Mouse (Mus musculus) small intestine, adult 2 months (tissue): Measurements from ENCODE around the gene Zfp329. TPM values are rescaled to one million over a fixed set of nuclear protein-coding genes. Genes with fewer than 3 reads are reported as not detected.
"Not testable (repeated sequence)": the region's sequence is repeated elsewhere in the genome, so short reads cannot be mapped to it uniquely, and the experiment has no call there.

Experiments used
- H3K27ac ChIP-seq: fragments of 200-500 bp; 2 replicates; pipeline ENCODE4 v1.5.1; 2012; ENCODE audit warnings: low read depth, low read length, control low read depth, inconsistent platforms; ENCODE audit not compliant: insufficient read depth
- H3K27me3 ChIP-seq: fragments of 200-500 bp; 2 replicates; pipeline ENCODE4 v1.6.1; 2012; ENCODE audit warnings: mild to moderate bottlenecking, moderate library complexity, low read length, inconsistent platforms; ENCODE audit not compliant: control insufficient read depth, insufficient read depth
- H3K36me3 ChIP-seq: fragments of 200-500 bp; 2 replicates; pipeline ENCODE4 v1.6.1; 2012; ENCODE audit warnings: mild to moderate bottlenecking, low read length, control low read depth, inconsistent platforms; ENCODE audit not compliant: control insufficient read depth, insufficient read depth
- H3K4me1 ChIP-seq: fragments of 200-500 bp; 2 replicates; pipeline ENCODE4 v1.6.1; 2012; ENCODE audit warnings: low read length, inconsistent platforms, mixed read lengths; ENCODE audit not compliant: control insufficient read depth, insufficient read depth, insufficient read length
- H3K4me3 ChIP-seq: fragments of 200-500 bp; 2 replicates; pipeline ENCODE4 v1.5.1; 2012; ENCODE audit warnings: low read depth, mild to moderate bottlenecking, control low read depth, inconsistent platforms, low read length, moderate library complexity
- CTCF ChIP-seq: fragments of 200-500 bp; IDR thresholded peaks from 2 replicates; pipeline ENCODE4 v1.5.1; 2012; ENCODE audit warnings: low read depth, mild to moderate bottlenecking, control low read depth, inconsistent platforms, low read length, moderate library complexity, mixed read lengths; ENCODE audit not compliant: insufficient replicate concordance, insufficient read length; ENCODE audit errors: extremely low read depth
- POLR2A ChIP-seq: fragments of 200-500 bp; IDR thresholded peaks from 2 replicates; pipeline ENCODE4 v1.6.1; 2012; ENCODE audit warnings: low read depth, mild to moderate bottlenecking, control low read depth, inconsistent platforms, low read length, moderate library complexity
- WGBS: fragments of 180-500 bp; shearing (Covaris S2); methylation state at CpG from one replicate; pipeline ENCODE4 v1.1.7; 2018; 5-methylcytosine and 5-hydroxymethylcytosine counted together
- polyA plus RNA-seq: library from polyadenylated mRNA; depleted of rRNA; stranded (reverse); fragments of >200 nt; gene quantifications from 2 replicates; pipeline ENCODE4 v1.2.3, GENCODE M21; 2012

The Zfp329 gene
- polyA plus RNA-seq, 1 experiment, result 0.22 TPM

- Histone ChIP-seq H3K4me1 (peaks cover 6% of the 10 kb centered on the region; the same call in 1 of the 2 replicates), H3K27ac (no peak within 1 kb of the TSS), H3K36me3 (0 out of 2 replicates have a peak, but pooled peaks cover 4% of the 10 kb centered on the region), H3K4me3 (peak within 1 kb of the TSS; percentile 66), H3K27me3 (no peaks in the 10 kb centered on the region)
- 5% methylated on average over 31 of the region's 31 CpGs for WGBS
- TF ChIP-seq POLR2A (no peak), CTCF (no peak)
These were observed 15.6 kb downstream of the Zfp329 start, which contains the start of gene Zscan18 for GRCm38 (mm10) chr7:12802866-12803726. TSS of gene Zscan18 (minus strand) at chr7:12803635.

- WGBS, result 90% methylated on average over 1 of the region's 1 CpGs
- TF ChIP-seq POLR2A (no peak), CTCF (no peak)
- no peaks in the 10 kb centered on the region for H3K27me3 ChIP-seq
- H3K4me3 ChIP-seq, result no peak overlapping the region
- H3K27ac ChIP-seq, result no peak overlapping the region
- peaks cover 6% of the 10 kb centered on the region; the same call in 1 of the 2 replicates for H3K4me1 ChIP-seq
- H3K36me3 ChIP-seq, result no peaks in the 10 kb centered on the region
These were observed 19.1 kb downstream of the Zfp329 start for GRCm38 (mm10) chr7:12799554-12799953.

- WGBS, result 72% methylated on average over 2 of the region's 2 CpGs
- Histone ChIP-seq H3K27ac (no peak overlapping the region), H3K36me3 (no peaks in the 10 kb centered on the region), H3K4me1 (peaks cover 2% of the 10 kb centered on the region; the same call in 1 of the 2 replicates), H3K27me3 (no peaks in the 10 kb centered on the region), H3K4me3 (no peak overlapping the region)
- TF ChIP-seq CTCF (no peak), POLR2A (no peak)
These were observed 20.7 kb downstream of the Zfp329 start for GRCm38 (mm10) chr7:12797971-12798370.

- H3K4me1 ChIP-seq, H3K4me3 ChIP-seq, H3K36me3 ChIP-seq, H3K27ac ChIP-seq, H3K27me3 ChIP-seq: not testable (repeated sequence)
- 81% methylated on average over 11 of the region's 11 CpGs for WGBS
These were observed 26.0 kb downstream of the Zfp329 start for GRCm38 (mm10) chr7:12792624-12793023.

GRCm38 (mm10) chr7:12788025-12788424, 30.6 kb downstream of the Zfp329 start:
- no peak overlapping the region for H3K4me3 ChIP-seq
- H3K27ac ChIP-seq, result no peak overlapping the region
- no peaks in the 10 kb centered on the region for H3K27me3 ChIP-seq
- H3K36me3 ChIP-seq, result no peaks in the 10 kb centered on the region
- H3K4me1 ChIP-seq, result no peaks in the 10 kb centered on the region
- no peak for TF ChIP-seq CTCF
- TF ChIP-seq POLR2A, result no peak
- WGBS, result 30% methylated on average over 5 of the region's 5 CpGs

- H3K27me3 ChIP-seq, result no peaks in the 10 kb centered on the region
- H3K36me3 ChIP-seq, result no peaks in the 10 kb centered on the region
- H3K27ac ChIP-seq, result no peak overlapping the region
- WGBS, result 63% methylated on average over 6 of the region's 6 CpGs
- TF ChIP-seq POLR2A, result no peak
- TF ChIP-seq CTCF, result no peak
- no peaks in the 10 kb centered on the region for H3K4me1 ChIP-seq
- no peak overlapping the region for H3K4me3 ChIP-seq
These were observed 31.3 kb downstream of the Zfp329 start for GRCm38 (mm10) chr7:12787333-12787732.

- TF ChIP-seq POLR2A, result no peak
- TF ChIP-seq CTCF, result no peak
These were observed 38.4 kb downstream of the Zfp329 start for GRCm38 (mm10) chr7:12780151-12780830.

GRCm38 (mm10) chr7:12779782-12780150, 38.9 kb downstream of the Zfp329 start:
- H3K27ac ChIP-seq, result no peak overlapping the region
- TF ChIP-seq CTCF, result no peak
- 29% methylated on average over 10 of the region's 10 CpGs for WGBS
- peak overlapping the region; percentile 77 for H3K4me3 ChIP-seq
- H3K36me3 ChIP-seq, result no peaks in the 10 kb centered on the region
- peaks cover 9% of the 10 kb centered on the region for H3K4me1 ChIP-seq
- H3K27me3 ChIP-seq, result peaks cover 4% of the 10 kb centered on the region

More at GRCm38 (mm10) chr7:12780151-12780830, 38.4 kb downstream of the Zfp329 start:
- no peak overlapping the region for H3K27ac ChIP-seq
- peaks cover 9% of the 10 kb centered on the region for H3K4me1 ChIP-seq
- H3K4me3 ChIP-seq, result peak overlapping the region; percentile 77
- 2% methylated on average over 57 of the region's 57 CpGs for WGBS
- H3K27me3 ChIP-seq, result peaks cover 4% of the 10 kb centered on the region
- H3K36me3 ChIP-seq, result no peaks in the 10 kb centered on the region
